Comparison of ENCODE assay signal across 1 mouse cellular context in the genomic region with DNA sequence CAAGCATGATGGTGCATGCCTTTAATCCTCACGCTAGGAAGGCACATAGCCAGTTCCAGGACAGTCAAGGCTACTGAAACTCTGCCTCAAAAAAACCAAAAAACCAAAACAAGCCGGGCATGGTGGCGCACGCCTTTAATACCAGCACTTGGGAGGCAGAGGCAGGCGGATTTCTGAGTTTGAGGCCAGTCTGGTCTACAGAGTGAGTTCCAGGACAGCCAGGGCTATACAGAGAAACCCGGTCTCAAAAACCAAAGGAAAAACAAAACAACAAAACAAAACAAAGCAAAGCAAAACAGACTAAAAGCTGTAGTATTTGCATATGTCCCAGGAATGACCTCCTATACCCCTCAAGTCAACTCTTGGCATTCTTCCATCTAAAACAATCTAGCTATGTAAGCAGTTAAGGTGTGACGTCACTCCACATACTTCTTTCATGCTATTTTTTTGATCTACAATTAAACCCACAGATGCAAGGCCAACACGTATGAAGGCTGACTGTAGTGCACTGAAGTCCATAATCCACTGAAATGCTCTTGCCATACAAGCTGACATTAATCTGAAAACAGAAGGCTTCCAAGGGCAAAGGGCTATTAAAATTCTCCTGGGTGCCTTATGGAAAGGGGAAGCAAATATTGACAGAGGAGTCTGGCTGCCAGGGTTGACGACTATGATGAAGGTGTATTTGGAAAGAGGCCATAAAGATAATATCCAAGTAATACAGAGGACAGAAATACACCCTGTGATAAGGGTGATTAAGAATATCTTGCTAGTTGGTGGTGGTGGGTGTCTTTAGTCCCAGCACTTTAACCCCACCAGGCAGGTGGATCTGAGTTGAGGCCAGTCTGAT.
TF ChIP-seq lines count a peak whose summit lies in the region.

No protein-coding gene starts in this region.

TF ChIP-seq in MEL, 35 proteins besides CTCF, POLR2A, EP300 and RAD21:
- TF ChIP-seq GATA1 (IDR thresholded peaks at IDR 0.05; ENCODE audit: low read depth, low read length) (peak; percentile 18; the same call in 1 of the 2 replicates), TBP (IDR thresholded peaks at IDR 0.05; ENCODE audit: low read depth, low read length) (no peak)
